Mouse (Mus musculus): ENCODE data around the gene Angptl4. TPM values are rescaled to one million over a fixed set of nuclear protein-coding genes. Genes with fewer than 3 reads are reported as not detected.
"Not testable (repeated sequence)": the region's sequence is repeated elsewhere in the genome, so short reads cannot be mapped to it uniquely, and the experiment has no call there.

Angptl4 gene
- polyA plus RNA-seq, 1 experiment from 2014 or later: 21.4 TPM

DNA sequence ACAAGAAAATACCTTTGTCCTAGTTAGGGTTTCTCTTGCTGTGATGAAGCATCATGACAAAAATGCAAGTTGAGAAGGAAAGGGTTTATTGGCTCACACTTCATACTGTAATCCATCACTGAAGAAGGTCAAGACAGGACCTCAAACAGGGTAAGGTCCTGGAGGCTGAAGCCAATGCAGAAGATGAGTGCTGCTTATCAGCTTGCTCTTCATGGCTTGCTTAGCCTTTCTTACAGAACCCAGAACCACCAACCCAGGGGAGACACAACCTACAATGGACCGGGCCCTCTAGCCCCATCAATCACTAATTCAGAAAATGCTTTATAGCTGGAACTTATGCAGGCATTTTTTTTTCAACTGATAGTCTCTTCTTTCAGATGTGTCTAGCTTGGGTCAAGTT is 39.2 kb downstream of the Angptl4 start:
- Histone ChIP-seq H3K4me1 (0 out of 2 replicates have a peak, but pooled peaks cover 3% of the 10 kb centered on the region), H3K27me3 (ENCODE audit: poor library complexity, severe bottlenecking) (no peaks in the 10 kb centered on the region), H3K27ac (no peak overlapping the region), H3K4me3 (no peak overlapping the region), H3K9me3 (no peaks in the 10 kb centered on the region; the same call in 1 of the 2 replicates), H3K36me3 (replicated peaks) (peaks cover 25% of the 10 kb centered on the region)
- WGBS: 90% methylated on average over 1 of the region's 1 CpGs
- DNase-seq (ENCODE audit: extremely low spot score, low spot score): no peak

- not testable (repeated sequence) for H3K36me3 ChIP-seq (replicated peaks); H3K4me1 ChIP-seq
- WGBS: 90% methylated on average over 10 of the region's 10 CpGs
Observed at GRCm38 (mm10) chr17:33733526-33733925, 48.1 kb downstream of the Angptl4 start.

GRCm38 (mm10) chr17:33732556-33733083 is 49.0 kb downstream of the Angptl4 start:
- not testable (repeated sequence) for H3K36me3 ChIP-seq (replicated peaks); DNase-seq (ENCODE audit: extremely low spot score, low spot score); H3K27ac ChIP-seq; H3K27me3 ChIP-seq (ENCODE audit: poor library complexity, severe bottlenecking); H3K4me3 ChIP-seq; H3K4me1 ChIP-seq
- H3K9me3 ChIP-seq: peaks cover 10% of the 10 kb centered on the region; the same call in 1 of the 2 replicates
- WGBS: 83% methylated on average over 9 of the region's 9 CpGs

More at GRCm38 (mm10) chr17:33733526-33733925, 48.1 kb downstream of the Angptl4 start:
- H3K4me3 ChIP-seq; DNase-seq (ENCODE audit: extremely low spot score, low spot score); H3K27ac ChIP-seq; H3K27me3 ChIP-seq (ENCODE audit: poor library complexity, severe bottlenecking): not testable (repeated sequence)
- peaks cover 10% of the 10 kb centered on the region; the same call in 1 of the 2 replicates for H3K9me3 ChIP-seq

- WGBS: 79% methylated on average over 2 of the region's 2 CpGs
Observed at GRCm38 (mm10) chr17:33729215-33729614, 52.4 kb downstream of the Angptl4 start.

DNA sequence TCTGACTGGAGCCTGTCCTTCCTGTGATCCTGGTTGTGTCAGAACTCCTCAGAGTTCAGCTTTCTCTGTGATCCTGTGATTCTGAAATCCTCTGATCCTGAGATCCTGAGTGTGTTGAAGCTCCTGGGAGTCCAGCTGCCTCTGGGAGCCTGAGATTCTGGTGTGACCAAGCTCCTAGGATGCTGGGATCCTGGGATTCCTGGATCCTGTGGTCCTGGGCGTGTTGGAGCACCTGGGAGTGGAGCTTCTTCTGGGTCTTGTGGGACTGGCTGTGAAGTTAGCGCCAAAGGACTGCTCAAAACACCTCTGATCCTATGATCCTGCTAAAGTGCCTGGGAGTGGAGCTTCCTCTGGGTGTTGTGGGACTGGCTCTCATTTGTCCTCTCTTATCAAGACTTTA is 53.2 kb downstream of the Angptl4 start:
- Histone ChIP-seq H3K36me3 (replicated peaks) (no peaks in the 10 kb centered on the region), H3K4me1 (no peaks in the 10 kb centered on the region), H3K4me3 (no peak overlapping the region), H3K27me3 (ENCODE audit: poor library complexity, severe bottlenecking) (no peaks in the 10 kb centered on the region), H3K27ac (no peak overlapping the region), H3K9me3 (peaks cover 11% of the 10 kb centered on the region)
- WGBS: 80% methylated on average over 2 of the region's 2 CpGs
- no peak for DNase-seq (ENCODE audit: extremely low spot score, low spot score)

More at GRCm38 (mm10) chr17:33729215-33729614, 52.4 kb downstream of the Angptl4 start:
- peaks cover 11% of the 10 kb centered on the region for H3K9me3 ChIP-seq
- no peaks in the 10 kb centered on the region for H3K27me3 ChIP-seq (ENCODE audit: poor library complexity, severe bottlenecking)
- no peaks in the 10 kb centered on the region for H3K36me3 ChIP-seq (replicated peaks)
- H3K4me1 ChIP-seq: no peaks in the 10 kb centered on the region
- H3K4me3 ChIP-seq: no peak overlapping the region
- no peak for DNase-seq (ENCODE audit: extremely low spot score, low spot score)
- no peak overlapping the region for H3K27ac ChIP-seq

Other genes starting within 250 kb of the Angptl4 start
- 1.6 and 2.2 TPM in 2 replicates for gene Myo1f, start 226.1 kb downstream of the Angptl4 start, polyA plus RNA-seq (2016; fragmentation: Nextera tagmentation; extraction: Ambion mirVana)
- gene Zfp414, start 152.7 kb downstream of the Angptl4 start, polyA plus RNA-seq (2016; fragmentation: Nextera tagmentation; extraction: Ambion mirVana): 47.6 and 51.2 TPM in 2 replicates
- 0.31 and 0.39 TPM in 2 replicates for gene Pram1, start 143.8 kb downstream of the Angptl4 start, polyA plus RNA-seq (2016; fragmentation: Nextera tagmentation; extraction: Ambion mirVana)
- gene Hnrnpm, start 95.0 kb downstream of the Angptl4 start, polyA plus RNA-seq (2016; fragmentation: Nextera tagmentation; extraction: Ambion mirVana): 515 and 568 TPM in 2 replicates
- 29.5 and 33.1 TPM in 2 replicates for gene March2, start 63.2 kb downstream of the Angptl4 start, polyA plus RNA-seq (2016; fragmentation: Nextera tagmentation; extraction: Ambion mirVana)
- gene Rab11b, start 21.3 kb downstream of the Angptl4 start, polyA plus RNA-seq (2016; fragmentation: Nextera tagmentation; extraction: Ambion mirVana): 338 and 346 TPM in 2 replicates
- gene Kank3, start 28.7 kb upstream of the Angptl4 start, polyA plus RNA-seq (2016; fragmentation: Nextera tagmentation; extraction: Ambion mirVana): 22.7 and 27.9 TPM in 2 replicates
- 848 and 864 TPM in 2 replicates for gene Rps28, start 42.7 kb upstream of the Angptl4 start, polyA plus RNA-seq (2016; fragmentation: Nextera tagmentation; extraction: Ambion mirVana)
- gene Ndufa7, start 42.7 kb upstream of the Angptl4 start, polyA plus RNA-seq (2016; fragmentation: Nextera tagmentation; extraction: Ambion mirVana): 439 and 441 TPM in 2 replicates
- gene Cd320, start 61.3 kb upstream of the Angptl4 start, polyA plus RNA-seq (2016; fragmentation: Nextera tagmentation; extraction: Ambion mirVana): 86.6 and 89.0 TPM in 2 replicates
- gene Gm7029, start 92.0 kb upstream of the Angptl4 start, polyA plus RNA-seq (2016; fragmentation: Nextera tagmentation; extraction: Ambion mirVana): not detected in 2 replicates
- 6.6 and 8.1 TPM in 2 replicates for gene Kifc1, start 108.8 kb upstream of the Angptl4 start, polyA plus RNA-seq (2016; fragmentation: Nextera tagmentation; extraction: Ambion mirVana)
- 0.19 and 0.39 TPM in 2 replicates for gene Platr17, start 123.3 kb upstream of the Angptl4 start, polyA plus RNA-seq (2016; fragmentation: Nextera tagmentation; extraction: Ambion mirVana)
- gene Daxx, start 127.6 kb upstream of the Angptl4 start, polyA plus RNA-seq (2016; fragmentation: Nextera tagmentation; extraction: Ambion mirVana): 85.9 and 90.8 TPM in 2 replicates
- gene Tapbp, start 134.1 kb upstream of the Angptl4 start, polyA plus RNA-seq (2016; fragmentation: Nextera tagmentation; extraction: Ambion mirVana): 14.1 TPM in 2 replicates
- 21.2 and 23.2 TPM in 2 replicates for gene Zbtb22, start 134.1 kb upstream of the Angptl4 start, polyA plus RNA-seq (2016; fragmentation: Nextera tagmentation; extraction: Ambion mirVana)
- 39.3 and 46.7 TPM in 2 replicates for gene Rgl2, start 147.7 kb upstream of the Angptl4 start, polyA plus RNA-seq (2016; fragmentation: Nextera tagmentation; extraction: Ambion mirVana)
- gene Pfdn6, start 158.5 kb upstream of the Angptl4 start, polyA plus RNA-seq (2016; fragmentation: Nextera tagmentation; extraction: Ambion mirVana): 239 and 242 TPM in 2 replicates
- gene Wdr46, start 158.8 kb upstream of the Angptl4 start, polyA plus RNA-seq (2016; fragmentation: Nextera tagmentation; extraction: Ambion mirVana): 56.1 and 59.6 TPM in 2 replicates
- 3.3 and 3.7 TPM in 2 replicates for gene B3galt4, start 169.7 kb upstream of the Angptl4 start, polyA plus RNA-seq (2016; fragmentation: Nextera tagmentation; extraction: Ambion mirVana)
- gene Vps52, start 174.0 kb upstream of the Angptl4 start, polyA plus RNA-seq (2016; fragmentation: Nextera tagmentation; extraction: Ambion mirVana): 49.4 and 51.3 TPM in 2 replicates
- 1,596 and 1,663 TPM in 2 replicates for gene Rps18, start 174.2 kb upstream of the Angptl4 start, polyA plus RNA-seq (2016; fragmentation: Nextera tagmentation; extraction: Ambion mirVana)
- 51.2 and 51.8 TPM in 2 replicates for gene H2-K1, start 218.5 kb upstream of the Angptl4 start, polyA plus RNA-seq (2016; fragmentation: Nextera tagmentation; extraction: Ambion mirVana)
- 11.4 and 12.4 TPM in 2 replicates for gene Ring1, start 242.8 kb upstream of the Angptl4 start, polyA plus RNA-seq (2016; fragmentation: Nextera tagmentation; extraction: Ambion mirVana)
- gene H2-Ke6, start 246.2 kb upstream of the Angptl4 start, polyA plus RNA-seq (2016; fragmentation: Nextera tagmentation; extraction: Ambion mirVana): 95.4 and 96.4 TPM in 2 replicates
- gene Slc39a7, start 249.9 kb upstream of the Angptl4 start, polyA plus RNA-seq (2016; fragmentation: Nextera tagmentation; extraction: Ambion mirVana): 203 and 206 TPM in 2 replicates
- gene Rxrb, start 250.0 kb upstream of the Angptl4 start, polyA plus RNA-seq (2016; fragmentation: Nextera tagmentation; extraction: Ambion mirVana): 44.5 and 48.3 TPM in 2 replicates